Mouse (Mus musculus): ENCODE measurements around the gene Asgr1. TPM values are rescaled to one million over a fixed set of nuclear protein-coding genes. Genes with fewer than 3 reads are reported as not detected.
A peak's percentile ranks its signal among the peaks of the same experiment; 100 is the strongest.

Asgr1 gene
- total and polyA plus RNA-seq, 3 experiments = not detected

DNA sequence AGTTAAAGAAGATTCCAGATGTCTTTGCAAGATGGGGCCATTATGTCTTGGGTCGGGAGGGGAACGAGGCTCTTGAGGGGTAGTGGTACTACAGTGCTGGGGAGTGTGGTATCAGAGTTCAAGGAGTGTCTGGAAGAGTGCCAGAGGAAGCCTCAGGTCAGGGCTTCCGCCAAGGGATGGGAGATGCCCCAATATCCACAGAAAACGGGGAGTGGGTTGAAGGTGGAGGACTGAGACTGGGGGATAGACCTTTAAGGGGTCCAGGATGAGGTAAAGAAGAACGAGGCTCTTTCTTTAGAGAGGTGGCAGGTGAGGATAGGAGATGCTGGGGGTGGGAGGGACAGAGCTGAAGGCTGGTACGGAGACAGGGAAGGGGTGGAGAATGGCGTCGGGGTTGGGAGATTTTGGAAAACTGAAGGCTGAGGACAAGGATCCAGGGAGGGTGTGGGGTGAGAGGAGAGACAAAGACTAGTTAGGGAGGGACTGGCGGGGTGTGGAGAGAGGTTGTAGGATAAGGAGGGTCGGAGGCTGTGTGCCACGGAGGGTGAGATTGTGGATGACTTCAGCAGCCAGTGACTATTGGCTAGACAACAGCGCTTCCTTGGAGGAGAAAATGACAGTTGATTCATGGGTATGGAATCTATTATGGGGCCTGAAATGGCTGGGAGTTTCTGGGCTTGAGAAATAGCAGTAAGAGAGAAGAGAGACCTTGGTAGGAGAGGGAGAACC is 25.3 kb upstream of the Asgr1 start:
- dilution Hi-C loops (cut with MboI; ENCODE audit: extremely low pct_ligation_motif_present, extremely low pct_unique_long_range_greater_than_20kb, low sequenced_read_pairs) = no loop called here
- H3K36me3 ChIP-seq (replicated peaks in 1 of 2; ENCODE audit: control insufficient read depth in 1 of 2, insufficient read depth in 1 of 2, low read length in 1 of 2) = peaks cover 11 to 21% of the 10 kb centered on the region in 2 experiments
- no peak for TF ChIP-seq NRF1 (IDR thresholded peaks at IDR 0.05; ENCODE audit: low read depth, low read length)
- TF ChIP-seq ZMIZ1 (IDR thresholded peaks at IDR 0.05; ENCODE audit: low read depth, low read length) = no peak
- no peak for TF ChIP-seq BHLHE40 (IDR thresholded peaks at IDR 0.05; ENCODE audit: low read depth, low read length)
- peak; percentile 17; the same call in 1 of the 2 replicates for TF ChIP-seq TCF12 (IDR thresholded peaks at IDR 0.05; ENCODE audit: low read depth, low read length)
- TF ChIP-seq CHD2 (IDR thresholded peaks at IDR 0.05; ENCODE audit: low read length) = no peak
- H3K4me1 ChIP-seq (ENCODE audit: control insufficient read depth in 1 of 2, insufficient read depth in 2 of 2) = peaks cover 19 to 37% of the 10 kb centered on the region in 2 experiments
- no peak overlapping the region for H3K27ac ChIP-seq (ENCODE audit: insufficient read depth, low read depth)
- peak overlapping the region; percentile 27 for H3K4me2 ChIP-seq (ENCODE audit: insufficient read depth, low read depth, poor library complexity, severe bottlenecking)
- H3K4me3 ChIP-seq (replicated peaks in 1 of 3; ENCODE audit: low read depth in 2 of 3, low read length in 2 of 3, poor library complexity in 1 of 3) = peak overlapping the region in 2 of 3 experiments; percentile 21 to 56
- no peak for DNase-seq (ENCODE audit: extremely low read depth)
- H3K9ac ChIP-seq (ENCODE audit: insufficient read depth, low read depth) = no peak overlapping the region
- H3K79me2 ChIP-seq (replicated peaks; ENCODE audit: control insufficient read depth, extremely low read depth, insufficient read depth, poor library complexity, severe bottlenecking) = no peaks in the 10 kb centered on the region
- H3K27me3 ChIP-seq (replicated peaks) = peaks cover 6% of the 10 kb centered on the region
- no peaks in the 10 kb centered on the region for H3K9me3 ChIP-seq (replicated peaks; ENCODE audit: low read length)
- in situ Hi-C loops (cut with MboI; ENCODE audit: low pct_ligation_motif_present, low pct_unique_long_range_greater_than_20kb, low sequenced_read_pairs) = no loop called here

DNA sequence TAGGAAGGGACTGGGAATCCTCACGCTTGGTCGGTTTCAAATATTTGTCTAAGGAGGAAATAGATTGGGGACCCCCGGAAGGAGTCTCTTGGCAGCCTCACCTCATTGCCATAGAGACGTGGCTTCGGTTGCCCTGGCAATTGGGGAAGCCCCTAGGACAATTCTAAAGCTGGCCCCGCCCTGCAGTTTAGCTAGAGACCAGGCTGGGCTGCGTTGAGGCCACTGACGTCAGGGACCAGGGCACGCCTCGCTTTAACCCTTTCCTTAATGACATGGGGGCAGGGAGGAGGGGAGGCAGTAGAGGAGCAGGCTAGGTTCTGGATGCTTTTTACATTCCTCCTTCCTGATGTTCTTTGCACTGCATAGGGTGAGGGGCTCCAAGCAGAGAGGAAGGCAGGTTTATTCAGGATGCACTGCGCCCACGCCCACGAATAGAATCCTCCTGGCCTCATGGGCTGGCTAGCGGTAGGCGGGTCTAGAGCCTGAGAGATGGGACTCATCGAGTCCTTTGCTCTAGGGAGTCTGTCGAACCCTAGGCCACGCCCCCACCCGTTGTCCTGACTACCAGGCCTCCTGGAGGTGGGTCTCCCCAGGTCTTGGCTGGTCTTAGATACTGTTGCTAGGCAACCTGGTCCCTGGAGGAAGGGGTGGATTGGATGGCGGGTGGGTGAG is 24.6 kb upstream of the Asgr1 start:
- Histone ChIP-seq H3K36me3 (replicated peaks in 1 of 2; ENCODE audit: control insufficient read depth in 1 of 2, insufficient read depth in 1 of 2, low read length in 1 of 2) (peaks cover 11 to 23% of the 10 kb centered on the region in 2 experiments), H3K4me3 (replicated peaks in 1 of 3; ENCODE audit: low read depth in 2 of 3, low read length in 2 of 3, poor library complexity in 1 of 3) (peak overlapping the region; percentile 40 to 69 (median 56)), H3K4me2 (ENCODE audit: insufficient read depth, low read depth, poor library complexity, severe bottlenecking) (peak overlapping the region; percentile 58), H3K79me2 (replicated peaks; ENCODE audit: control insufficient read depth, extremely low read depth, insufficient read depth, poor library complexity, severe bottlenecking) (no peaks in the 10 kb centered on the region), H3K9me3 (replicated peaks; ENCODE audit: low read length) (no peaks in the 10 kb centered on the region), H3K4me1 (ENCODE audit: control insufficient read depth in 1 of 2, insufficient read depth in 2 of 2) (peaks cover 19 to 37% of the 10 kb centered on the region in 2 experiments), H3K9ac (ENCODE audit: insufficient read depth, low read depth) (no peak overlapping the region), H3K27me3 (replicated peaks) (peaks cover 4% of the 10 kb centered on the region), H3K27ac (ENCODE audit: insufficient read depth, low read depth) (peak overlapping the region; percentile 58; the same call in 1 of the 2 replicates)
- DNase-seq (ENCODE audit: extremely low read depth) = peak; percentile 100
- dilution Hi-C loops (cut with MboI; ENCODE audit: extremely low pct_ligation_motif_present, extremely low pct_unique_long_range_greater_than_20kb, low sequenced_read_pairs) (no loop called here), in situ Hi-C loops (cut with MboI; ENCODE audit: low pct_ligation_motif_present, low pct_unique_long_range_greater_than_20kb, low sequenced_read_pairs) (no loop called here)
- TF ChIP-seq JUND (conservative IDR thresholded peaks at IDR 0.05; ENCODE audit: low read depth, low read length) = no peak
- TF ChIP-seq MAZ (IDR thresholded peaks at IDR 0.05; ENCODE audit: low read depth, low read length) = peak; percentile 84; the same call in 1 of the 2 replicates
- peak; percentile 67 for TF ChIP-seq HCFC1 (IDR thresholded peaks at IDR 0.05; ENCODE audit: low read depth, low read length)
- TF ChIP-seq ELF1 (IDR thresholded peaks at IDR 0.05; ENCODE audit: low read depth, low read length) = peak; percentile 80
- TF ChIP-seq CHD2 (IDR thresholded peaks at IDR 0.05; ENCODE audit: low read length) = peak; percentile 86
- TF ChIP-seq POLR2A (IDR thresholded peaks at IDR 0.05; ENCODE audit: low read depth, low read length) = 0 out of 2 replicates have a peak, but pooled peaks have one; percentile 13
- peak; percentile 56; the same call in 1 of the 2 replicates for TF ChIP-seq TBP (conservative IDR thresholded peaks at IDR 0.05; ENCODE audit: low read depth, low read length)
- peak; percentile 98 for TF ChIP-seq MXI1 (IDR thresholded peaks at IDR 0.05; ENCODE audit: low read depth, low read length)
- TF ChIP-seq ZKSCAN1 (IDR thresholded peaks at IDR 0.05; ENCODE audit: borderline replicate concordance, low read depth, low read length) = no peak
- peak; percentile 59; the same call in 1 of the 2 replicates for TF ChIP-seq SIN3A (IDR thresholded peaks at IDR 0.05; ENCODE audit: low read length)
- TF ChIP-seq BHLHE40 (IDR thresholded peaks at IDR 0.05; ENCODE audit: low read depth, low read length) = peak; percentile 24; the same call in 1 of the 2 replicates
- no peak for TF ChIP-seq CTCF (conservative IDR thresholded peaks at IDR 0.05 in 1 of 2, IDR thresholded peaks at IDR 0.05 in 1 of 2; ENCODE audit: low read depth in 2 of 2, low read length in 2 of 2)
- TF ChIP-seq MYC (IDR thresholded peaks at IDR 0.05; ENCODE audit: low read depth, low read length) = peak; percentile 60; the same call in 1 of the 2 replicates
